Mouse (Mus musculus) G1E (cell line): ENCODE measurements at regions not wholly inside any gene's neighbourhood (a gene's known extent, or its start where the extent isn't known, plus 50 kb on each side); places are given as distances from the start of the nearest gene placed in this dataset.

Experiments
- CTCF ChIP-seq: IDR thresholded peaks from 2 replicates; pipeline ENCODE4 v1.5.1; 2012; ENCODE audit warnings: low read depth, low read length, inconsistent platforms, mixed read lengths
- GATA2 ChIP-seq: IDR thresholded peaks from 2 replicates; pipeline ENCODE4 v1.6.1; 2012; ENCODE audit warnings: low read depth, low read length, inconsistent platforms, borderline replicate concordance
- TAL1 ChIP-seq: conservative IDR thresholded peaks from 2 replicates; pipeline ENCODE4 v1.6.1; 2012; ENCODE audit warnings: low read depth, low read length, inconsistent platforms, mixed read lengths

GRCm38 (mm10) chr6:93065917-93066552 lies 122.7 kb upstream of the Adamts9 start:
- TF ChIP-seq CTCF, result no peak
- no peak for TF ChIP-seq TAL1
- no peak for TF ChIP-seq GATA2
